Mouse (Mus musculus) embryonic facial prominence, embryonic 14.5 days (tissue): ENCODE measurements around the gene Atp12a. TPM values are rescaled to one million over a fixed set of nuclear protein-coding genes. Genes with fewer than 3 reads are reported as not detected.

Experiments
- ATAC-seq: fragments of 200-750 bp; cut with Nextera tagmentation; 2 replicates; pipeline ENCODE4 v1.8.0; 2017; ENCODE audit warnings: low read depth, moderate number of reproducible peaks, moderate TSS enrichment
- DNase-seq: peaks from one replicate; pipeline ENCODE4 v3.0.0-alpha.2; 2015; ENCODE audit warnings: low spot score
- H3K27ac ChIP-seq: fragments of 300-500 bp; sonication (generic); replicated peaks from 2 replicates; pipeline ENCODE4 v1.5.1; 2014; ENCODE audit warnings: low read depth, mild to moderate bottlenecking, low read length, moderate library complexity
- H3K27me3 ChIP-seq: fragments of 300-500 bp; sonication (generic); replicated peaks from 2 replicates; pipeline ENCODE4 v1.6.1; 2014; ENCODE audit warnings: low read length; ENCODE audit not compliant: control insufficient read depth, insufficient read depth
- H3K36me3 ChIP-seq: fragments of 300-500 bp; sonication (generic); 2 replicates; pipeline ENCODE4 v1.6.1; 2014; ENCODE audit warnings: low read length, mixed read lengths; ENCODE audit not compliant: control insufficient read depth, insufficient read depth
- H3K4me1 ChIP-seq: fragments of 300-500 bp; sonication (generic); 2 replicates; pipeline ENCODE4 v1.6.1; 2014; ENCODE audit warnings: antibody characterized with exemption, low read length; ENCODE audit not compliant: control insufficient read depth, insufficient read depth
- H3K4me2 ChIP-seq: fragments of 300-500 bp; sonication (generic); 2 replicates; pipeline ENCODE4 v1.6.1; 2014; ENCODE audit warnings: low read depth, mild to moderate bottlenecking, low read length, moderate library complexity, mixed read lengths
- H3K4me3 ChIP-seq: fragments of 300-500 bp; sonication (generic); 2 replicates; pipeline ENCODE4 v1.5.1; 2014; ENCODE audit warnings: low read depth, mild to moderate bottlenecking, low read length
- H3K9ac ChIP-seq: fragments of 300-500 bp; sonication (generic); 2 replicates; pipeline ENCODE4 v1.6.1; 2014; ENCODE audit warnings: low read depth, mild to moderate bottlenecking, low read length, moderate library complexity, mixed read lengths
- H3K9me3 ChIP-seq: fragments of 300-500 bp; sonication (generic); 2 replicates; pipeline ENCODE4 v1.6.1; 2016; ENCODE audit warnings: low read length; ENCODE audit not compliant: control insufficient read depth
- WGBS: fragments of 180-500 bp; shearing (Covaris S2); extraction: QIAGEN DNeasy Blood & Tissue Kit; methylation state at CpG from one replicate; pipeline ENCODE4 v1.1.7; 2014; 5-methylcytosine and 5-hydroxymethylcytosine counted together
- polyA plus RNA-seq: library from polyadenylated mRNA; unstranded; fragments of >200 nt; fragmentation: Nextera tagmentation; extraction: Ambion mirVana; gene quantifications from 2 replicates; pipeline ENCODE4 v1.2.1, GENCODE M21; 2014

Gene Atp12a
- polyA plus RNA-seq, 1 experiment from 2014 or later: 0.28 TPM

DNA sequence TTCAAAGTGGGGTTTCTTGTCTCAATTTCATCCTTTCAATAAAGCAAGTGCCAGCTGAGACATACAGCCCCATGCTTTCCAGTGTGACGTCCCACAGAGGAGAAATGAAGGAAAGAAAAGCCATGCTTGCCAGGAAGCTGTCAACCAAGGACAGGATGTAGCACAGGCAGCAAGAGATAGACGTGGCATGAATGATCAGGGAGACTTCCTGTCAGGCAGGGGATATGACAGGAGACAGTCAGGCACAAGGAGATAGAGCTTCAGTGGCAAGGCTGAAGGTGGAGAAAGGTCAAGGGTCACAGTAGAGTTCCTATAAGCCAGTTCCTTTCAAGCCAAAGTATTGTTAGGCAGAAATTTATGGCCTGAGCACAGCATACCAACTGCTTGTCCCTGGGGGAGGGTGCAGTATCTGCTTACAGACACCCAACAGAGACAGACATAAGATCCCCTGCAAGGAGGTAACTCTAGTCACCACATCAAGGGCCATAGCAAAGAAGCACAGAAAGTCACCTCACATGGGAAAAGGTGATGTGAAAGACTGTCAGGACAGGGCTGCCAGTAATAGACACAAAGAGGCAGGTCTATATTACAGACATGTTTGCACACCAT, 28.9 kb downstream of the Atp12a start:
- no peak for DNase-seq
- no peak for ATAC-seq
- no peak overlapping the region for H3K9ac ChIP-seq
- H3K4me3 ChIP-seq: no peak overlapping the region
- H3K27me3 ChIP-seq: no peaks in the 10 kb centered on the region
- no peaks in the 10 kb centered on the region for H3K4me1 ChIP-seq
- H3K9me3 ChIP-seq: no peaks in the 10 kb centered on the region
- H3K27ac ChIP-seq: no peak overlapping the region
- no peaks in the 10 kb centered on the region for H3K36me3 ChIP-seq
- 22% methylated on average over 2 of the region's 2 CpGs for WGBS
- no peak overlapping the region for H3K4me2 ChIP-seq

- Histone ChIP-seq H3K4me3 (no peak overlapping the region), H3K9ac (no peak overlapping the region), H3K27ac (no peak overlapping the region), H3K27me3 (no peaks in the 10 kb centered on the region), H3K4me2 (no peak overlapping the region), H3K36me3 (no peaks in the 10 kb centered on the region), H3K9me3 (no peaks in the 10 kb centered on the region), H3K4me1 (no peaks in the 10 kb centered on the region)
- peak; percentile 24 for DNase-seq
- ATAC-seq: no peak
Observed at GRCm38 (mm10) chr14:56398001-56398400, 33.1 kb downstream of the Atp12a start.

GRCm38 (mm10) chr14:56402311-56403071, 37.6 kb downstream of the Atp12a start, which contains the start of gene Rnf17:
Gene Rnf17 (plus strand): TSS chr14:56402581.
- no peaks in the 10 kb centered on the region for H3K27me3 ChIP-seq
- no peak for DNase-seq
- H3K4me1 ChIP-seq: no peaks in the 10 kb centered on the region
- no peaks in the 10 kb centered on the region for H3K36me3 ChIP-seq
- 73% methylated on average over 31 of the region's 34 CpGs for WGBS
- H3K9ac ChIP-seq: no peak within 1 kb of the TSS
- H3K9me3 ChIP-seq: no peaks in the 10 kb centered on the region
- no peak for ATAC-seq
- H3K27ac ChIP-seq: no peak within 1 kb of the TSS
- no peak within 1 kb of the TSS for H3K4me3 ChIP-seq
- peak within 1 kb of the TSS; percentile 26; the same call in 1 of the 2 replicates for H3K4me2 ChIP-seq

DNA sequence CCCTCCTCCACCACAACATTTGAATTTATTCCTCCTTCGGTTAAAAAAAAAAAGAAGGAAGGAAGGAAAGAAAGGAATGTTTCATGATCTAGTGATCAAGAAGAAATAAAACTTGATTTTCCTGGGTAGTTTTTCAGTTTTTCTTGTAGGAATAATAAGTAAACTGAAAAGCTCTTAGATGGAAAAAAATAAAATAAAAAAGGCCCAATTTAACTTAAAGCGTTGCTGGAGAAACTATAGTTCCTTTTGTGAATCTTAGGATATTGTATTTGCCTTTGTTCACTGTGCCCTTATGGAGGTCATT, 38.2 kb downstream of the Atp12a start:
- H3K4me2 ChIP-seq: peak overlapping the region; percentile 26; the same call in 1 of the 2 replicates
- H3K4me3 ChIP-seq: no peak overlapping the region
- H3K36me3 ChIP-seq: no peaks in the 10 kb centered on the region
- H3K4me1 ChIP-seq: no peaks in the 10 kb centered on the region
- H3K9me3 ChIP-seq: no peaks in the 10 kb centered on the region
- no peak overlapping the region for H3K9ac ChIP-seq
- no peaks in the 10 kb centered on the region for H3K27me3 ChIP-seq
- 93% methylated on average over 2 of the region's 2 CpGs for WGBS
- no peak overlapping the region for H3K27ac ChIP-seq
- DNase-seq: no peak
- ATAC-seq: no peak

Other genes with a start within 250 kb of the Atp12a start
- 0.24 and 0.45 TPM in 2 replicates for gene Gzme, start 244.4 kb upstream of the Atp12a start, polyA plus RNA-seq
- gene Gzmd, start 232.5 kb upstream of the Atp12a start, polyA plus RNA-seq: not detected in 2 replicates
- gene Gzmg, start 205.5 kb upstream of the Atp12a start, polyA plus RNA-seq: not detected in 2 replicates
- not detected in 2 replicates for gene Gzmn, start 190.5 kb upstream of the Atp12a start, polyA plus RNA-seq
- not detected in 2 replicates for gene Gzmf, start 153.7 kb upstream of the Atp12a start, polyA plus RNA-seq
- 0.46 and 0.55 TPM in 2 replicates for gene Gzmc, start 130.4 kb upstream of the Atp12a start, polyA plus RNA-seq
- gene Gzmb, start 102.8 kb upstream of the Atp12a start, polyA plus RNA-seq: 0.39 and 0.47 TPM in 2 replicates
- 1.5 and 3.1 TPM in 2 replicates for gene Rnf17, start 37.5 kb downstream of the Atp12a start, polyA plus RNA-seq
- 9.5 and 12.2 TPM in 2 replicates for gene Cenpj, start 210.4 kb downstream of the Atp12a start, polyA plus RNA-seq
- 3.4 and 5.1 TPM in 2 replicates for gene Parp4, start 210.6 kb downstream of the Atp12a start, polyA plus RNA-seq